Mouse (Mus musculus) heart, adult 2 months (tissue): ENCODE measurements around the gene Bhmt. TPM values are rescaled to one million over a fixed set of nuclear protein-coding genes. Genes with fewer than 3 reads are reported as not detected.
A peak's percentile ranks its signal among the peaks of the same experiment; 100 is the strongest.

Experiments
- DNase-seq, 2 experiments: peaks; one replicate each; pipeline ENCODE4 v3.0.0; 2021
- H3K27ac ChIP-seq: fragments of 200-600 bp; 2 replicates; pipeline ENCODE4 v1.8.1; 2022
- H3K27me3 ChIP-seq: fragments of 200-500 bp; 2 replicates; pipeline ENCODE4 v1.6.1; 2012; ENCODE audit warnings: mild to moderate bottlenecking, low read length, inconsistent platforms, mixed read lengths; ENCODE audit not compliant: control insufficient read depth, insufficient read depth
- H3K36me3 ChIP-seq: fragments of 200-500 bp; 2 replicates; pipeline ENCODE4 v1.6.1; 2012; ENCODE audit warnings: low read length, inconsistent platforms; ENCODE audit not compliant: control insufficient read depth, insufficient read depth
- H3K4me1 ChIP-seq: fragments of 200-500 bp; 2 replicates; pipeline ENCODE4 v1.6.1; 2011; ENCODE audit warnings: low read length; ENCODE audit not compliant: control insufficient read depth, insufficient read depth
- H3K4me3 ChIP-seq: fragments of 200-600 bp; 2 replicates; pipeline ENCODE4 v1.8.1; 2022
- H3K79me2 ChIP-seq: fragments of 200-500 bp; replicated peaks from 2 replicates; pipeline ENCODE4 v1.6.1; 2012; ENCODE audit warnings: mild to moderate bottlenecking, inconsistent platforms, low read length, moderate library complexity, mixed read lengths; ENCODE audit not compliant: control insufficient read depth, insufficient read depth
- H3K9ac ChIP-seq: fragments of 200-500 bp; 2 replicates; pipeline ENCODE4 v1.6.1; 2012; ENCODE audit warnings: low read depth, mild to moderate bottlenecking, control low read depth, inconsistent platforms, low read length, mixed read lengths
- CTCF ChIP-seq: fragments of 200-600 bp; IDR thresholded peaks from 2 replicates; pipeline ENCODE4 v1.8.1; 2022; ENCODE audit warnings: antibody characterized with exemption, mild to moderate bottlenecking, moderate library complexity
- EP300 ChIP-seq: fragments of 200-500 bp; IDR thresholded peaks from 2 replicates; pipeline ENCODE4 v1.6.1; 2011; ENCODE audit warnings: low read depth, low read length, control low read depth; ENCODE audit not compliant: insufficient read depth
- POLR2A ChIP-seq: fragments of 200-500 bp; IDR thresholded peaks from 2 replicates; pipeline ENCODE4 v1.6.1; 2011; ENCODE audit warnings: mild to moderate bottlenecking, low read depth, low read length, control low read depth; ENCODE audit not compliant: insufficient read depth
- WGBS: fragments of 180-500 bp; shearing (Covaris S2); methylation state at CpG from one replicate; pipeline ENCODE4 v1.1.7; 2018; 5-methylcytosine and 5-hydroxymethylcytosine counted together
- intact Hi-C: fragments of 180-260 bp; cut with DNase I; formaldehyde crosslinking; loops from one replicate; pipeline ENCODE4 v1.15.1; 2025
- polyA plus RNA-seq: library from polyadenylated mRNA; depleted of rRNA; stranded (reverse); fragments of >200 nt; gene quantifications from 2 replicates; pipeline ENCODE4 v1.2.3, GENCODE M21; 2012
- total RNA-seq, 2 experiments: library from RNA; stranded (reverse); gene quantifications; 2 replicates each; pipeline ENCODE4 v1.2.3; 2021

The Bhmt gene
- total and polyA plus RNA-seq, 3 experiments = not detected

- Histone ChIP-seq H3K27me3 (no peaks in the 10 kb centered on the region), H3K27ac (no peak overlapping the region), H3K9ac (no peak overlapping the region), H3K79me2 (no peaks in the 10 kb centered on the region), H3K4me1 (no peaks in the 10 kb centered on the region), H3K4me3 (no peak overlapping the region), H3K36me3 (no peaks in the 10 kb centered on the region)
- TF ChIP-seq EP300 = no peak
- no peak for TF ChIP-seq POLR2A
- no peak for TF ChIP-seq CTCF
- whole genome bisulfite sequencing = 59% methylated on average over 4 of the region's 4 CpGs
- intact Hi-C loops = no loop called here
- no peak for DNase-seq
Observed at GRCm38 (mm10) chr13:93639636-93640035, 1.9 kb upstream of the Bhmt start.

DNA sequence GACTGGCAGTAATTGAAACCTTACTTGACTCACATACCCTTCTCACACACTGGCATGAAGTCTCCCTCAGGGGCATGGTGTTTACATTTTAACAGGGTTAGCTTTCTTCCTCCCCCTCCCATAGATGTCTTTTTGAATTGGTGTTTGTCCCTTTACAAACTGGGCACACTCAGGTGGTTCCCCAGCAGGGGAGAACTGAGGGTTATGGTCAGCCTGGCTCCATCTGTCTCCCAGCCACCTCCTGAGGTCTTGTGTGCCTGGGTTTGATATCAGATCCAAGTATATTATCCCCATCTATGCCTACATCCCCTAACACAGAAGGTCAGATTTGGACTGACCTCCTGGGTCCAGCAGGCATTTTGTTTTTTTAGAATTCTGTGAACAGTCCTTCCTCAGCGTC, 1.2 kb downstream of the Bhmt start:
- intact Hi-C loops = no loop called here
- Histone ChIP-seq H3K4me1 (no peaks in the 10 kb centered on the region), H3K9ac (no peak overlapping the region), H3K27me3 (no peaks in the 10 kb centered on the region), H3K79me2 (no peaks in the 10 kb centered on the region), H3K27ac (no peak overlapping the region), H3K4me3 (no peak overlapping the region), H3K36me3 (no peaks in the 10 kb centered on the region)
- DNase-seq = no peak
- 83% methylated on average over 1 of the region's 1 CpGs for WGBS
- TF ChIP-seq EP300 (no peak), POLR2A (no peak), CTCF (no peak)

- H3K27ac ChIP-seq = no peak overlapping the region
- no peaks in the 10 kb centered on the region for H3K27me3 ChIP-seq
- DNase-seq = no peak
- H3K4me3 ChIP-seq = no peak overlapping the region
- H3K9ac ChIP-seq = no peak overlapping the region
- H3K36me3 ChIP-seq = no peaks in the 10 kb centered on the region
- H3K79me2 ChIP-seq = no peaks in the 10 kb centered on the region
- H3K4me1 ChIP-seq = no peaks in the 10 kb centered on the region
- intact Hi-C loops = no loop called here
- TF ChIP-seq CTCF (no peak), EP300 (no peak), POLR2A (no peak)
- WGBS = 84% methylated on average over 5 of the region's 5 CpGs
Observed at GRCm38 (mm10) chr13:93632927-93633326, 4.8 kb downstream of the Bhmt start.

DNA sequence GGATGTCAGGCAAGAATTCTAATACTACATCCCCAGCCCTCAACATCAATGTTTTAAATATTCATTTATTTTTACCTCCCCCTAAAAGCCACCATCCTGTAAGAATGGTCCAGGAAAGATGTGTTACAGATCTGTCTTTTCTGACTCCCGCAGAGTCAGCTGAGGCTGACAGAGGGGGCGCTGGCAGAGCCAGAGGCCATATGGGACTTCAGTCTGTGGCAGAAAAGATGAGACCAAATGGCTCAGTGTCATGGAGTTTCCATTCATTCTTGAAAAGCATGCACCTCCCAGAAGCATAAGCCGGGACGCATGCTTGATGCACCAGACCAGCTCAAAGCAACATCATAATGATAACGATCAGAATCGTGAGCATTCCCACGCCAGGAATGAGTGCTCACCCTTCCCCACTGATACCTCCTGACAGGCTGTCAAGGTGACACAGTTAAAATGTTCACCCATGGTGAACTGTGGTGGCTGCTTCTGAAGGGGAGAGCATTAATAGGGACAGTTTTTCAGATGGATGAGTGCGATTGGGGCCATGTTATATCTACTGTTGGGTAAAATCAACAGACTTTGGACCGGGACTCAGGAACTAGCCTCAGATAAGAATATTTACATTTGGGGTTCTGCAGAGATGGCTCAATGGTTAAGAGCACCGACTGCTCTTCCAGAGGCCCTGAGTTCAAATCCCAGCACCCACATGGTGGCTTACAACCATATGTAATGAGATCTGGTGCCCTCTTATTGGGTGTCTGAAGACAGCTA, 6.6 kb downstream of the Bhmt start:
- Histone ChIP-seq H3K9ac (no peak overlapping the region), H3K27ac (no peak overlapping the region), H3K79me2 (no peaks in the 10 kb centered on the region), H3K4me3 (no peak overlapping the region), H3K4me1 (no peaks in the 10 kb centered on the region), H3K36me3 (no peaks in the 10 kb centered on the region), H3K27me3 (no peaks in the 10 kb centered on the region)
- intact Hi-C loops = no loop called here
- TF ChIP-seq POLR2A = no peak
- no peak for TF ChIP-seq EP300
- TF ChIP-seq CTCF = no peak
- no peak for DNase-seq
- WGBS = 74% methylated on average over 10 of the region's 10 CpGs

- no peak overlapping the region for H3K27ac ChIP-seq
- intact Hi-C loops = no loop called here
- H3K4me1 ChIP-seq = no peaks in the 10 kb centered on the region
- no peak overlapping the region for H3K9ac ChIP-seq
- H3K4me3 ChIP-seq = no peak overlapping the region
- WGBS = 58% methylated on average over 6 of the region's 6 CpGs
- no peak for DNase-seq
- H3K27me3 ChIP-seq = no peaks in the 10 kb centered on the region
- H3K36me3 ChIP-seq = no peaks in the 10 kb centered on the region
- TF ChIP-seq EP300 (no peak), POLR2A (no peak), CTCF (no peak)
- no peaks in the 10 kb centered on the region for H3K79me2 ChIP-seq
Observed at GRCm38 (mm10) chr13:93628861-93629260, 8.9 kb downstream of the Bhmt start.

- intact Hi-C loops = loop anchor here (5.0 to 10.0 kb wide), 6 partner anchors 103 to 860 kb away; no protein-coding TSS in a partner anchor
- H3K9ac ChIP-seq = no peak overlapping the region
- peak; percentile 37 to 46 for DNase-seq
- H3K4me3 ChIP-seq = no peak overlapping the region
- TF ChIP-seq CTCF (no peak), POLR2A (no peak), EP300 (no peak)
- WGBS = 10% methylated on average over 6 of the region's 6 CpGs
- no peaks in the 10 kb centered on the region for H3K79me2 ChIP-seq
- no peaks in the 10 kb centered on the region for H3K36me3 ChIP-seq
- peak overlapping the region; percentile 42 for H3K27ac ChIP-seq
- no peaks in the 10 kb centered on the region for H3K27me3 ChIP-seq
- H3K4me1 ChIP-seq = no peaks in the 10 kb centered on the region
Observed at GRCm38 (mm10) chr13:93614361-93614948, 23.3 kb downstream of the Bhmt start.
